Mouse (Mus musculus) kidney, embryonic 15.5 days (tissue): ENCODE results near the gene Dgat2l6. TPM values are rescaled to one million over a fixed set of nuclear protein-coding genes. Genes with fewer than 3 reads are reported as not detected.

Source experiments
- ATAC-seq: fragments of 200-750 bp; cut with Nextera tagmentation; replicated peaks from 2 replicates; pipeline ENCODE4 v1.8.0; 2017; ENCODE audit warnings: moderate TSS enrichment; ENCODE audit not compliant: low FRiP score
- H3K27ac ChIP-seq: fragments of 300-500 bp; sonication (generic); 2 replicates; pipeline ENCODE4 v1.5.1; 2015; ENCODE audit warnings: mild to moderate bottlenecking, inconsistent platforms
- H3K27me3 ChIP-seq: fragments of 300-500 bp; sonication (generic); 2 replicates; pipeline ENCODE4 v1.6.1; 2015; ENCODE audit warnings: inconsistent platforms
- H3K36me3 ChIP-seq: fragments of 300-500 bp; sonication (generic); 2 replicates; pipeline ENCODE4 v1.6.1; 2015; ENCODE audit warnings: inconsistent platforms
- H3K4me1 ChIP-seq: fragments of 300-500 bp; sonication (generic); 2 replicates; pipeline ENCODE4 v1.6.1; 2015; ENCODE audit warnings: inconsistent platforms
- H3K4me2 ChIP-seq: fragments of 300-500 bp; sonication (generic); 2 replicates; pipeline ENCODE4 v1.6.1; 2015; ENCODE audit warnings: moderate library complexity, mild to moderate bottlenecking, inconsistent platforms
- H3K4me3 ChIP-seq: fragments of 300-500 bp; sonication (generic); replicated peaks from 2 replicates; pipeline ENCODE4 v1.5.1; 2015; ENCODE audit warnings: mild to moderate bottlenecking, inconsistent platforms
- H3K9ac ChIP-seq: fragments of 300-500 bp; sonication (generic); 2 replicates; pipeline ENCODE4 v1.6.1; 2015; ENCODE audit warnings: mild to moderate bottlenecking, inconsistent platforms
- H3K9me3 ChIP-seq: fragments of 300-500 bp; sonication (generic); replicated peaks from 2 replicates; pipeline ENCODE4 v1.6.1; 2016; ENCODE audit warnings: inconsistent platforms
- WGBS: fragments of 180-500 bp; shearing (Covaris S2); methylation state at CpG from one replicate; pipeline ENCODE4 v1.1.7; 2015; ENCODE audit warnings: mixed read lengths; 5-methylcytosine and 5-hydroxymethylcytosine counted together
- polyA plus RNA-seq: library from polyadenylated mRNA; unstranded; fragments of >200 nt; fragmentation: Nextera tagmentation; extraction: Ambion mirVana; gene quantifications from 2 replicates; pipeline ENCODE4 v1.2.1, GENCODE M21; 2015

The Dgat2l6 gene
- polyA plus RNA-seq, 1 experiment from 2014 or later, result not detected

GRCm38 (mm10) chrX:100556026-100556425, 31.4 kb downstream of the Dgat2l6 start:
- Histone ChIP-seq H3K27ac (no peak overlapping the region), H3K9ac (no peak overlapping the region), H3K4me3 (no peak overlapping the region), H3K27me3 (peaks cover 30% of the 10 kb centered on the region), H3K9me3 (no peaks in the 10 kb centered on the region), H3K36me3 (no peaks in the 10 kb centered on the region), H3K4me2 (no peak overlapping the region), H3K4me1 (no peaks in the 10 kb centered on the region)
- ATAC-seq, result no peak
- WGBS, result 73% methylated on average over 3 of the region's 3 CpGs

- H3K4me3 ChIP-seq, result no peak overlapping the region
- no peak overlapping the region for H3K9ac ChIP-seq
- WGBS, result 89% methylated on average over 3 of the region's 3 CpGs
- H3K27me3 ChIP-seq, result 0 out of 2 replicates have a peak, but pooled peaks cover 6% of the 10 kb centered on the region
- no peaks in the 10 kb centered on the region for H3K9me3 ChIP-seq
- H3K4me1 ChIP-seq, result no peaks in the 10 kb centered on the region
- H3K27ac ChIP-seq, result no peak overlapping the region
- no peak for ATAC-seq
- H3K36me3 ChIP-seq, result no peaks in the 10 kb centered on the region
- H3K4me2 ChIP-seq, result no peak overlapping the region
Observed at GRCm38 (mm10) chrX:100565696-100566095, 41.1 kb downstream of the Dgat2l6 start.

GRCm38 (mm10) chrX:100571951-100572350, 47.3 kb downstream of the Dgat2l6 start, which contains the start of gene Awat1:
Gene Awat1 (plus strand): TSS chrX:100572251.
- no peaks in the 10 kb centered on the region for H3K9me3 ChIP-seq
- H3K9ac ChIP-seq, result no peak within 1 kb of the TSS
- no peak within 1 kb of the TSS for H3K27ac ChIP-seq
- ATAC-seq, result no peak
- no peaks in the 10 kb centered on the region for H3K4me1 ChIP-seq
- peaks cover 23% of the 10 kb centered on the region for H3K27me3 ChIP-seq
- no peak within 1 kb of the TSS for H3K4me2 ChIP-seq
- H3K36me3 ChIP-seq, result no peaks in the 10 kb centered on the region
- WGBS, result 86% methylated on average over 1 of the region's 1 CpGs
- H3K4me3 ChIP-seq, result no peak within 1 kb of the TSS

GRCm38 (mm10) chrX:100594791-100595190, 70.2 kb downstream of the Dgat2l6 start, which contains the start of gene P2ry4:
Gene P2ry4 (minus strand): TSS chrX:100594869.
- Histone ChIP-seq H3K36me3 (no peaks in the 10 kb centered on the region), H3K9ac (no peak within 1 kb of the TSS), H3K27ac (no peak within 1 kb of the TSS), H3K4me3 (no peak within 1 kb of the TSS), H3K4me2 (no peak within 1 kb of the TSS), H3K4me1 (no peaks in the 10 kb centered on the region), H3K9me3 (no peaks in the 10 kb centered on the region), H3K27me3 (peaks cover 54% of the 10 kb centered on the region)
- no peak for ATAC-seq
- WGBS, result 64% methylated on average over 4 of the region's 4 CpGs

Other genes with a start within 250 kb of the Dgat2l6 start
- gene Otud6a, start 95.8 kb upstream of the Dgat2l6 start, polyA plus RNA-seq, result 0.19 TPM in 1 of 2 replicates, not detected in the other
- 0.47 and 0.69 TPM in 2 replicates for gene Awat2, start 82.1 kb upstream of the Dgat2l6 start, polyA plus RNA-seq
- 39.9 and 40.6 TPM in 2 replicates for gene Igbp1, start 30.5 kb upstream of the Dgat2l6 start, polyA plus RNA-seq
- gene Awat1, start 47.4 kb downstream of the Dgat2l6 start, polyA plus RNA-seq, result not detected in 2 replicates
- gene P2ry4, start 70.0 kb downstream of the Dgat2l6 start, polyA plus RNA-seq, result not detected in 2 replicates
- gene Arr3, start 80.7 kb downstream of the Dgat2l6 start, polyA plus RNA-seq, result not detected in 2 replicates
- 30.3 and 31.2 TPM in 2 replicates for gene Kif4, start 100.9 kb downstream of the Dgat2l6 start, polyA plus RNA-seq
- gene Pdzd11, start 101.7 kb downstream of the Dgat2l6 start, polyA plus RNA-seq, result 101 TPM in 2 replicates
- gene Gdpd2, start 205.0 kb downstream of the Dgat2l6 start, polyA plus RNA-seq, result 2.1 and 3.3 TPM in 2 replicates
- gene Dlg3, start 242.9 kb downstream of the Dgat2l6 start, polyA plus RNA-seq, result 4.6 and 5.0 TPM in 2 replicates